Mouse (Mus musculus) thymus, adult 18-20 months (tissue): ENCODE results near the gene Fars2.

Experiments
- DNase-seq, 2 experiments: peaks; one replicate each; pipeline ENCODE4 v3.0.0; 2022; ENCODE audit warnings: mixed read lengths in 2 of 2

Fars2 gene

GRCm38 (mm10) chr13:36117143-36118014, at the start of gene Fars2, which contains the start of gene Lyrm4:
TSS of gene Fars2 (plus strand) at chr13:36117412.
TSS of gene Lyrm4 (minus strand) at chr13:36117526.
- peak; percentile 89 to 90 for DNase-seq

- no peak for DNase-seq
Observed at GRCm38 (mm10) chr13:36074484-36074883, 42.7 kb upstream of the Fars2 start.

GRCm38 (mm10) chr13:36081591-36081990, 35.6 kb upstream of the Fars2 start:
- DNase-seq: no peak

GRCm38 (mm10) chr13:36084701-36085100, 32.5 kb upstream of the Fars2 start:
- no peak for DNase-seq

GRCm38 (mm10) chr13:36085971-36086370, 31.2 kb upstream of the Fars2 start:
- DNase-seq: no peak

- no peak for DNase-seq
Observed at GRCm38 (mm10) chr13:36086608-36087391, 30.4 kb upstream of the Fars2 start.

GRCm38 (mm10) chr13:36087427-36087826, 29.8 kb upstream of the Fars2 start:
- no peak for DNase-seq

GRCm38 (mm10) chr13:36088168-36088567, 29.0 kb upstream of the Fars2 start:
- no peak for DNase-seq

GRCm38 (mm10) chr13:36096684-36097383, 20.4 kb upstream of the Fars2 start:
- no peak for DNase-seq

GRCm38 (mm10) chr13:36105591-36105990, 11.6 kb upstream of the Fars2 start:
- no peak for DNase-seq

- no peak for DNase-seq
Observed at GRCm38 (mm10) chr13:36108528-36108927, 8.7 kb upstream of the Fars2 start.

GRCm38 (mm10) chr13:36111331-36111730, 5.9 kb upstream of the Fars2 start:
- no peak for DNase-seq

- no peak for DNase-seq
Observed at GRCm38 (mm10) chr13:36113181-36113580, 4.0 kb upstream of the Fars2 start.

GRCm38 (mm10) chr13:36116520-36117142, 581 bp upstream of the Fars2 start:
- DNase-seq: peak; percentile 34 to 41

- no peak for DNase-seq
Observed at GRCm38 (mm10) chr13:36119684-36120083, 2.5 kb downstream of the Fars2 start.

GRCm38 (mm10) chr13:36120606-36121005, 3.4 kb downstream of the Fars2 start:
- DNase-seq: no peak

GRCm38 (mm10) chr13:36129360-36130054, 12.3 kb downstream of the Fars2 start:
- no peak for DNase-seq

GRCm38 (mm10) chr13:36131401-36131800, 14.2 kb downstream of the Fars2 start:
- DNase-seq: no peak

GRCm38 (mm10) chr13:36131992-36132649, 14.9 kb downstream of the Fars2 start:
- DNase-seq: no peak

GRCm38 (mm10) chr13:36139703-36140102, 22.5 kb downstream of the Fars2 start:
- no peak for DNase-seq

- no peak for DNase-seq
Observed at GRCm38 (mm10) chr13:36140247-36141016, 23.2 kb downstream of the Fars2 start.
